Mouse (Mus musculus): Measurements from ENCODE around the gene Zbed6. TPM values are rescaled to one million over a fixed set of nuclear protein-coding genes. Genes with fewer than 3 reads are reported as not detected.
"Not testable (repeated sequence)": the region's sequence is repeated elsewhere in the genome, so short reads cannot be mapped to it uniquely, and the experiment has no call there.

Gene Zbed6
- not detected in 2 replicates for polyA plus RNA-seq (2015; fragmentation: Nextera tagmentation; extraction: Ambion mirVana)

- no peaks in the 10 kb centered on the region for H3K9me3 ChIP-seq (ENCODE audit: control insufficient read depth, low read length)
- peak; percentile 84 for ATAC-seq
- under 1% methylated on average over 41 of the region's 41 CpGs for WGBS
- peak within 1 kb of the TSS; percentile 90 for H3K27ac ChIP-seq (ENCODE audit: low read length)
- no peaks in the 10 kb centered on the region for H3K36me3 ChIP-seq (ENCODE audit: control insufficient read depth, insufficient read depth)
- H3K9ac ChIP-seq (replicated peaks; ENCODE audit: low read depth, low read length): peak within 1 kb of the TSS; percentile 72
- H3K27me3 ChIP-seq (replicated peaks; ENCODE audit: control insufficient read depth, insufficient read depth, low read length): no peaks in the 10 kb centered on the region
- peak within 1 kb of the TSS; percentile 66 for H3K4me3 ChIP-seq (replicated peaks; ENCODE audit: low read length)
- H3K4me2 ChIP-seq (ENCODE audit: low read length): peak within 1 kb of the TSS; percentile 86
- peaks cover 33% of the 10 kb centered on the region for H3K4me1 ChIP-seq (replicated peaks; ENCODE audit: control insufficient read depth, insufficient read depth, low read length)
Observed at GRCm38 (mm10) chr1:133660466-133661202, at the start of gene Zbed6. TSS of gene Zbed6 (minus strand) at chr1:133660885.

GRCm38 (mm10) chr1:133709292-133709691, 48.6 kb upstream of the Zbed6 start:
- Histone ChIP-seq H3K9me3 (ENCODE audit: control insufficient read depth, low read length) (no peaks in the 10 kb centered on the region), H3K9ac (replicated peaks; ENCODE audit: low read depth, low read length) (no peak overlapping the region), H3K4me2 (ENCODE audit: low read length) (no peak overlapping the region), H3K4me1 (replicated peaks; ENCODE audit: control insufficient read depth, insufficient read depth, low read length) (no peaks in the 10 kb centered on the region), H3K27ac (ENCODE audit: low read length) (no peak overlapping the region), H3K36me3 (ENCODE audit: control insufficient read depth, insufficient read depth) (0 out of 2 replicates have a peak, but pooled peaks cover 2% of the 10 kb centered on the region), H3K4me3 (replicated peaks; ENCODE audit: low read length) (no peak overlapping the region), H3K27me3 (replicated peaks; ENCODE audit: control insufficient read depth, insufficient read depth, low read length) (no peaks in the 10 kb centered on the region)
- no peak for ATAC-seq
- WGBS: 78% methylated on average over 3 of the region's 3 CpGs

- H3K27me3 ChIP-seq (replicated peaks; ENCODE audit: control insufficient read depth, insufficient read depth, low read length); H3K36me3 ChIP-seq (ENCODE audit: control insufficient read depth, insufficient read depth); H3K4me1 ChIP-seq (replicated peaks; ENCODE audit: control insufficient read depth, insufficient read depth, low read length); H3K4me3 ChIP-seq (replicated peaks; ENCODE audit: low read length); H3K27ac ChIP-seq (ENCODE audit: low read length); H3K4me2 ChIP-seq (ENCODE audit: low read length); ATAC-seq; H3K9ac ChIP-seq (replicated peaks; ENCODE audit: low read depth, low read length); H3K9me3 ChIP-seq (ENCODE audit: control insufficient read depth, low read length): not testable (repeated sequence)
- WGBS: 20% methylated on average over 1 of the region's 2 CpGs
Observed at GRCm38 (mm10) chr1:133701824-133702223, 41.1 kb upstream of the Zbed6 start.

DNA sequence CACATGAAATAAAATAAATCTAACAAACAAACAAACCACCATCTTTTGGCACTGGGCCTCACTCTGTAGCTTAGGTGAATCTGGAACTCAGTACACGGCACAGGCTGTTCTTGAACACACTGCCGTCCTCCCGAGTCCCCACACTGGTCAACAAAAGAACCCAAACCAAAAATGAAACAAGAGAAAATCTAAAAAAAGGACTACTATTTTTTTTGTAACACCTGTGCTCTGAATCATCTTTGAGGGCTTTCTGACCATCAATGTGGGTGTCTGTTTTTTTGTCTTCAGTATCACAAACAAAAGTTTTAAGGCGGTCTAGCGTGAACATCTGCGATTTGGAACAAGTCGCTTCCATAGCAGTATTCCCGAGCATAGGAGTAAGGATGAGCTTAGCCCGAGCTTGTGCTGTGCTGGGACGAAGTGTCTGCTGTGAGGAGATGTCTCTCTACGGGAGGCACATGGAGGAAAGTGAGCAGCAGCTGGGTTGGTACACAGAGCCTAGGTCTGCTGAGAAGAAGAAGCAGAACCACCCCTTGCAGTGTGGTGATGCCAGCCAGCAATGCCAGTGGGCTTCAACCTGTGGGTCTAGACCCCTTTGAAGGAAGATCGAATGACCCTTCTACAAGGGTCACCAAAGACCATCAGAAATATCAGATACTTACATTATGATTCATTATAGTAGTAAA, 37.4 kb upstream of the Zbed6 start:
- Histone ChIP-seq H3K4me2 (ENCODE audit: low read length) (no peak overlapping the region), H3K9me3 (ENCODE audit: control insufficient read depth, low read length) (no peaks in the 10 kb centered on the region), H3K4me3 (replicated peaks; ENCODE audit: low read length) (no peak overlapping the region), H3K27ac (ENCODE audit: low read length) (no peak overlapping the region), H3K36me3 (ENCODE audit: control insufficient read depth, insufficient read depth) (no peaks in the 10 kb centered on the region), H3K4me1 (replicated peaks; ENCODE audit: control insufficient read depth, insufficient read depth, low read length) (peaks cover 8% of the 10 kb centered on the region), H3K9ac (replicated peaks; ENCODE audit: low read depth, low read length) (no peak overlapping the region), H3K27me3 (replicated peaks; ENCODE audit: control insufficient read depth, insufficient read depth, low read length) (no peaks in the 10 kb centered on the region)
- 92% methylated on average over 12 of the region's 12 CpGs for WGBS
- no peak for ATAC-seq

GRCm38 (mm10) chr1:133695901-133696300, 35.2 kb upstream of the Zbed6 start:
- no peaks in the 10 kb centered on the region for H3K36me3 ChIP-seq (ENCODE audit: control insufficient read depth, insufficient read depth)
- H3K27ac ChIP-seq (ENCODE audit: low read length): no peak overlapping the region
- no peak overlapping the region for H3K4me3 ChIP-seq (replicated peaks; ENCODE audit: low read length)
- H3K27me3 ChIP-seq (replicated peaks; ENCODE audit: control insufficient read depth, insufficient read depth, low read length): no peaks in the 10 kb centered on the region
- ATAC-seq: no peak
- no peak overlapping the region for H3K9ac ChIP-seq (replicated peaks; ENCODE audit: low read depth, low read length)
- H3K4me2 ChIP-seq (ENCODE audit: low read length): no peak overlapping the region
- 10% methylated on average over 7 of the region's 7 CpGs for WGBS
- peaks cover 8% of the 10 kb centered on the region for H3K4me1 ChIP-seq (replicated peaks; ENCODE audit: control insufficient read depth, insufficient read depth, low read length)
- H3K9me3 ChIP-seq (ENCODE audit: control insufficient read depth, low read length): no peaks in the 10 kb centered on the region

- no peak overlapping the region for H3K27ac ChIP-seq (ENCODE audit: low read length)
- H3K9ac ChIP-seq (replicated peaks; ENCODE audit: low read depth, low read length): no peak overlapping the region
- ATAC-seq: no peak
- H3K36me3 ChIP-seq (ENCODE audit: control insufficient read depth, insufficient read depth): no peaks in the 10 kb centered on the region
- no peak overlapping the region for H3K4me3 ChIP-seq (replicated peaks; ENCODE audit: low read length)
- H3K4me1 ChIP-seq (replicated peaks; ENCODE audit: control insufficient read depth, insufficient read depth, low read length): peaks cover 8% of the 10 kb centered on the region
- H3K4me2 ChIP-seq (ENCODE audit: low read length): no peak overlapping the region
- H3K9me3 ChIP-seq (ENCODE audit: control insufficient read depth, low read length): no peaks in the 10 kb centered on the region
- 97% methylated on average over 1 of the region's 1 CpGs for WGBS
- H3K27me3 ChIP-seq (replicated peaks; ENCODE audit: control insufficient read depth, insufficient read depth, low read length): no peaks in the 10 kb centered on the region
Observed at GRCm38 (mm10) chr1:133694876-133695275, 34.2 kb upstream of the Zbed6 start.

DNA sequence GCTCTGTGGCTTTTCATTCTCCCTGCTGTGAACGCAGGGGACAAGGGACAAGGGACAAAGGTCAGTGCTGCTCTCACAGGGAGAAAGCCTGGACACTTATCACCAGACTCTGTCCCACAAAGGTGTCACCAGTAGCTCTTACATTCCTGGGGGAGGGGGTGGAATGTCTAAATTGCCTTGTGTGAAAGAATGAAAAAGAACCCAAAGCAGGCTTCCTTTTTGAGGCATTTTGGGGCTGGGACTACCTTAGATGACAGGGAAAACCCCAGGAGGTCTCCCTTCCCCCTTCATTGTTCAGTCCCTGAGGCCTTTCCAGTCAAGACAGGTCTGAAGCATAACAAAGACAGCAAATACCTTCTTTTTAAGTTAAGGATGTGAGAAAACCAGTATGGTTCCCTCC, 33.6 kb upstream of the Zbed6 start:
- Histone ChIP-seq H3K4me2 (ENCODE audit: low read length) (no peak overlapping the region), H3K4me3 (replicated peaks; ENCODE audit: low read length) (no peak overlapping the region), H3K9me3 (ENCODE audit: control insufficient read depth, low read length) (no peaks in the 10 kb centered on the region), H3K9ac (replicated peaks; ENCODE audit: low read depth, low read length) (no peak overlapping the region), H3K36me3 (ENCODE audit: control insufficient read depth, insufficient read depth) (no peaks in the 10 kb centered on the region), H3K27me3 (replicated peaks; ENCODE audit: control insufficient read depth, insufficient read depth, low read length) (no peaks in the 10 kb centered on the region), H3K27ac (ENCODE audit: low read length) (no peak overlapping the region), H3K4me1 (replicated peaks; ENCODE audit: control insufficient read depth, insufficient read depth, low read length) (peaks cover 8% of the 10 kb centered on the region)
- 8% methylated on average over 1 of the region's 1 CpGs for WGBS
- ATAC-seq: no peak

DNA sequence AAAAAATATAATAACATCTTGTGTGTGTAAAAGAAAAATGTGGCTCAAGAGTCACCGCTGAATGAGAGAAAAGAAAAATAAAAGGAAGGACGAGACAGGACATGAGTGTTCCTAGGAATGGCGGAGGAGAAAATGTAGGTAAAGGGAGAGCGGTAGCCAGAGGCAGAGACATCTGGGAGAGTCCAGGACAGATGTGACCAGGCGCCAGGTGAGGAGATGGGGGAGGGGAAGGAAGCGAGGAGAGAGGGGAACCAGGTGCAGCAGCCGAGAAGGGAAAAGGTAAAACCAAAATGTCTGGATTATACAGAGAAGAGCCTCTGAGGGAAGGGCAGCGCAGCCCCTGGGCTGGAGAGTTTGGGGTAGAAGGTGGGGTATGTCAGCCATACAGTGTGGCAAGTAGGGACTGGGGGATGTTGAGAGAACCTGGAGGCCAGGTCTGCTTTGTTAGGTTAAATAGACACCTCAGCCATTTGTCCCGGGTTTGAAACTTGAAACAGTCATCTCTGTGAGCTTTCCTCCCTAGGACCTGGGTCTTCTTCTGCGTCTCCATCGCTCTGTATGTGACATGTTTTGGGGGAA, 32.9 kb upstream of the Zbed6 start:
- Histone ChIP-seq H3K4me1 (replicated peaks; ENCODE audit: control insufficient read depth, insufficient read depth, low read length) (peaks cover 8% of the 10 kb centered on the region), H3K9ac (replicated peaks; ENCODE audit: low read depth, low read length) (no peak overlapping the region)
- 72% methylated on average over 11 of the region's 11 CpGs for WGBS

GRCm38 (mm10) chr1:133692195-133692594, 31.5 kb upstream of the Zbed6 start:
- WGBS: 33% methylated on average over 4 of the region's 4 CpGs
- no peak for ATAC-seq
- Histone ChIP-seq H3K4me1 (replicated peaks; ENCODE audit: control insufficient read depth, insufficient read depth, low read length) (peaks cover 8% of the 10 kb centered on the region), H3K4me3 (replicated peaks; ENCODE audit: low read length) (no peak overlapping the region), H3K9ac (replicated peaks; ENCODE audit: low read depth, low read length) (no peak overlapping the region), H3K4me2 (ENCODE audit: low read length) (no peak overlapping the region), H3K27ac (ENCODE audit: low read length) (no peak overlapping the region), H3K9me3 (ENCODE audit: control insufficient read depth, low read length) (no peaks in the 10 kb centered on the region), H3K27me3 (replicated peaks; ENCODE audit: control insufficient read depth, insufficient read depth, low read length) (no peaks in the 10 kb centered on the region), H3K36me3 (ENCODE audit: control insufficient read depth, insufficient read depth) (no peaks in the 10 kb centered on the region)

More for the DNA sequence above, 32.9 kb upstream of the Zbed6 start:
- H3K9me3 ChIP-seq (ENCODE audit: control insufficient read depth, low read length): no peaks in the 10 kb centered on the region
- H3K27ac ChIP-seq (ENCODE audit: low read length): no peak overlapping the region
- no peaks in the 10 kb centered on the region for H3K27me3 ChIP-seq (replicated peaks; ENCODE audit: control insufficient read depth, insufficient read depth, low read length)
- ATAC-seq: no peak
- no peaks in the 10 kb centered on the region for H3K36me3 ChIP-seq (ENCODE audit: control insufficient read depth, insufficient read depth)
- H3K4me3 ChIP-seq (replicated peaks; ENCODE audit: low read length): no peak overlapping the region
- no peak overlapping the region for H3K4me2 ChIP-seq (ENCODE audit: low read length)
